Comparison of ENCODE assay signal across 8 mouse cellular contexts in genomic region chr3:89177242-89178106, GRCm38 (mm10). TPM values are rescaled to one million over a fixed set of nuclear protein-coding genes. Genes with fewer than 3 reads are reported as not detected.
DNase-seq lines count a peak whose midpoint lies in the region; ATAC-seq lines count a peak whose summit lies in the region.

Gene Scamp3, plus strand, starts transcription at chr3:89177473.

- peak within 1 kb of the TSS; percentile 78 for H3K4me2 ChIP-seq in hindbrain, embryonic 15.5 days

- under 1% methylated on average over 43 of the region's 43 CpGs for WGBS in hindbrain, embryonic 15.5 days

- H3K36me3 ChIP-seq in hindbrain, embryonic 15.5 days: peaks cover 70% of the 10 kb centered on the region

- H3K4me1 ChIP-seq in hindbrain, embryonic 15.5 days (replicated peaks): peaks cover 15% of the 10 kb centered on the region

- H3K9me3 ChIP-seq in hindbrain, embryonic 15.5 days: no peaks in the 10 kb centered on the region

- no peaks in the 10 kb centered on the region for H3K27me3 ChIP-seq in hindbrain, embryonic 15.5 days

- peak within 1 kb of the TSS; percentile 65 for H3K4me3 ChIP-seq in hindbrain, embryonic 15.5 days

- peak; percentile 97 for ATAC-seq in hindbrain, embryonic 15.5 days (ENCODE audit: low FRiP score, low read depth)

- H3K27ac ChIP-seq in hindbrain, embryonic 15.5 days (replicated peaks): peak within 1 kb of the TSS; percentile 73

- peak within 1 kb of the TSS; percentile 71 for H3K9ac ChIP-seq in hindbrain, embryonic 15.5 days

- peak; percentile 90 for DNase-seq in T-cell, adult 2 months (ENCODE audit: low spot score)
- peak; percentile 83 to 85 for DNase-seq in cerebellum, postnatal 36 days
- peak; percentile 84 to 91 for DNase-seq in frontal cortex, postnatal 36 days (ENCODE audit: low spot score in 2 of 2)
- peak; percentile 89 for DNase-seq in left cerebral cortex, adult 11 months (ENCODE audit: low spot score)
- DNase-seq in lung, postnatal 4 days: peak; percentile 88 to 91
- peak; percentile 95 for DNase-seq in retina, postnatal 7 days (ENCODE audit: low read depth, low spot score)
- peak; percentile 66 for DNase-seq in urinary bladder, adult 2 months (ENCODE audit: low spot score)

RNA-seq across cellular contexts. Expression of gene Scamp3, which starts in this region (rescaled TPM):
- polyA plus RNA-seq in hindbrain, embryonic 15.5 days (2015; fragmentation: Nextera tagmentation; extraction: Ambion mirVana): 148 and 158 TPM in 2 replicates
- polyA plus RNA-seq in urinary bladder, adult 2 months (2012; rRNA removed): 69.8 and 72.3 TPM in 2 replicates

Comparison
In these comparisons a context has a peak if more than half of its experiments do, and no peak if none do; other contexts are left out.
1. Peak in every context shown above with its lines: DNase-seq, ATAC-seq, H3K4me3 ChIP-seq and H3K27ac ChIP-seq.